Mouse (Mus musculus) spleen, adult 18-20 months (tissue): ENCODE results near the gene Ttbk2.
A peak's percentile ranks its signal among the peaks of the same experiment; 100 is the strongest.

Source experiments
- DNase-seq, 2 experiments: peaks; one replicate each; pipeline ENCODE4 v3.0.0; 2022; ENCODE audit warnings: mixed read lengths in 2 of 2

The Ttbk2 gene

DNA sequence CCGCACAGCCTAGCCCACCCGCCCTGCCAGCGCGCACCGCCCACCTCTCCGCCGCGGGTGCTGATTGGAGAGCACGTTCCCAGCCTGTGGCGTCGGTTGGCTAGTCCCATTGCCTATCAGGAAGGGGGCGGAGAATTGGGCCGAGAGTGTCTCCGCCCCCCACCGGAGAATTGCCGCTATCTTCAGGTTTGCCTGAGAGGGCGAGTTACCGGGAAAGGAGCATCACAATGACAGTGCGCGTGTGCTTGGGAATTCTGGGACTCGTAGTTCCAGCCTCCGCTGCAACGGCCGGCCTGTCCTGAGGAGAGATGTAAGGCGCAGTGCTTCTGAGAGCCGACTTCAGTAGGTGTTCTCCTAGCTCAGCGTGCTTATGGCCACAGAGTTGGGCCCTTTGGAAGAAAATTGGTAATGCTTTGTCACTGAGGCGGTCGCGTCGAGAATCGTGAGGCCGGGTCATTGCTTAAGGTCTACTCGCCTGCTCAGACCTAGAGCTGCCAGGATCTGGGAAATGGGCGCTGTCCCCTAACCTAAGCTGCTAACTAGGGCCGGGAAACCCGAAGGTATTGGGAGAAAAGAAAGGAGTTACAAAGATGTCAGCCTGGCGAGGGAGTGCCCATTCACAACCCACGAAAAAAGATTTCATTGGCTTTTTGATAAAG lies at the start of gene Ttbk2:
Ttbk2 (minus strand) TSS at position 181 of the 659 bp plus-strand sequence.
- peak; percentile 92 to 97 for DNase-seq

DNA sequence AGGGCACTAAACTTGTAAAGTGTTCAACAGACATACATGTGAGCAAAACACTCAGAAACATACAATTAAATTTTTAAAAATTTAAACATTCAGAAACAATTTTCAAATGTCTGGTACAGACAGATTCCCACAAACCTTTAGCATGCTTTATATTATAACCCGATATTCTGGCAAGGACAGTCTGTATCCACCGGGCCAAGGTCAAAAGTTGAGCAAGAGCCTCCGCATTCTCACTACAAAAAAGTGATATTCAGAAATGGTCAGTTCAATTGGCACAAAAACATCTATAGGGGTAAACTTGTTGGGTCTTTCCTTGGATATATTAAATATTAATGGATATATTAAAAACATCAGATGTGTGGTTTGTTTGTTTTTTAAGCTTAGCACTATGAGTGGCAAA lies 46.0 kb upstream of the Ttbk2 start:
- no peak for DNase-seq

- no peak for DNase-seq
These were observed 37.2 kb upstream of the Ttbk2 start for GRCm38 (mm10) chr2:120887601-120888000.

DNA sequence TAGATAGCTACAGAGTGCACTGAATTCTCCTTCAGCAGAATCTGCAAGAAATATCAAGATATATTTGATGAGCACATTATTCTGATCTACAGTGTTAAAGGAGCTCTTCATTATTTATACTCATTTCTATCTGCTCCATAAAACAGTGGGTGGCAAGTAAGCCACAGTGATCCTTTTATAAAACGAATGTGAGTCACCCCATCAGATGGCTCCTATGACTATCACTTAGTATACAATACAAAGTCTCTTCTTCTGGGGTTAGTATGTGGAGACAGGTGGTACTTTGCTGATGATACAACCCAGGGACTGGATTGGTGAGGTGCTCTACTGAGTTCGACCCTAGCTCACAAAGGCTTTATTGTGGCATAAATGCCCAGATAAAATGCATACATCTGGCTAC lies 22.8 kb upstream of the Ttbk2 start:
- no peak for DNase-seq

- DNase-seq = no peak
These were observed 21.3 kb upstream of the Ttbk2 start for GRCm38 (mm10) chr2:120871447-120872336.

DNA sequence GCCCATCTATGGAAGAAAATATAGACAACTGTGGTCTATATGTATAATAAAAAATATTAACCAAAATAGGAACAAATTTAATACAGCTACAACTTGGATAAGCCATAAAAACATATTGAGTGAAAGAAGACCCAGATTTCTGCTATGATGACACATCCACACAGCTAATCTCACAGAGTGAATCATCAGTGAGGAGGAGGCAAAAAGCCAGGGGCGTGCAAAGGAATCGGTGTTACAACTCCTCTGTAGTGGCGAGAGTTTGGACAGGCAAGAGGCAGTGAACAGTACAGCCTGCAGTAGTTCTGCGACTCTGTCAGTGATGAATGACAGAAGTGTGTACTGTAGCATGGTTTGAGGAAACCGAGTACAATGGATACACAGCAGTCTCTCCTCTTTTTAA lies 16.9 kb upstream of the Ttbk2 start:
- no peak for DNase-seq

DNA sequence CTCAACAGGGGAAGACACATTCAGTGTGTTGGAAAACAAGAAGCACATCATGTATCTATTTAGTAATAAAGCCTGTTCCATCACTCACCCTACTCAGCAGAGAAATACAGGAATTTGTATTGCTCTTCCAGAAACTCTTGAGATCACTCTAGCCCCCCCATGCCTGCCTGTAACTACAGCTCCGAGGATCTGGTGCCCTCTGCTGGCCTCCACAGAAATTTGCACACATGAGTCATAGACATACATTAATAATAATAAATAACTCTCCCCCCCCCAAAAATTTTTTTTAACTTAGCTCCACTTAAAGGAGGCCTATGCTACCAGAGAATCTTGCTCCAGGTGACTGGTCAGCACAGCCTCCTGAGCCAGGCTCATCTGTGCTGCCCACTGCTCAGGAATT lies 16.2 kb upstream of the Ttbk2 start:
- peak in 1 of 2 experiments; percentile 45 for DNase-seq

DNA sequence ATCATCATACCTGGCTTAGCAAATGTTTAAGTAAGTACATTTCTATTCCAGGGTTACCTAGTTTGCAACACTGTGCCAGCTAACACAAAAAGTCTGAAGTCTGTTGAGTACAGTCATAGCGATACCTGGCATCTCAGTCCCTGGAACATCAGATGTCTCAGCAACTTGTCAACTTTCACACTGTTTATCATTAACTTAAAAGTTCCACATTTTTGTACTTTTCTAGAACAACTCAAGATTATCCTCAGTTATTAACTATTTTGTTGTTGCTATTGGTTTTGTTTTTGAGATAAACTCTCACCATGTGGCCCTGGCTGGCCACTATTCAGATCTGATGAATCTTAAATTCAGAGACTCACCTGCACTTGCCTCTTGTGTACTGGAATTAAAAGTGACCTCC lies 13.0 kb upstream of the Ttbk2 start:
- DNase-seq = no peak

- DNase-seq = no peak
These were observed 10.3 kb upstream of the Ttbk2 start for GRCm38 (mm10) chr2:120860699-120861098.

GRCm38 (mm10) chr2:120858131-120858530 lies 7.7 kb upstream of the Ttbk2 start:
- no peak for DNase-seq

DNA sequence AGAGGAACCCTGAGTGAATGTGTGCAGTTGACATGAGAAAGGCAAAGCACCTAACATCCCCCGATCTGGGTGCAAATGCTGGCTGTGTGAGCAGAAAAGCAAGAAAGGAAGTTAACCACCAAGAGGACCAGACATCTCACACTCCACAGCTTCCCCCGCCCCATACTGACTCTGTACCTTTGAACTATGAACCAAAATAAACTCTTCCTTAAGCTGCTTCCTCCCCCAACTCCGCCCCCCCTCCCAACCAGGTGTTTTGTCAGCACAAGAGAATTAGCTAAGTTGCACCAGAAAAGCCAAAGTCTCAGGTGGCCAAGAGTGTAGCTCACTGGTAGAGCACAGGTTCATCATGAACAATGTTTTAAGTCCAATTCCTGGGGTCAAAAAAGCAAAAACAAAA lies 2.7 kb upstream of the Ttbk2 start:
- no peak for DNase-seq

- no peak for DNase-seq
These were observed 2.2 kb upstream of the Ttbk2 start for GRCm38 (mm10) chr2:120852626-120853025.

DNA sequence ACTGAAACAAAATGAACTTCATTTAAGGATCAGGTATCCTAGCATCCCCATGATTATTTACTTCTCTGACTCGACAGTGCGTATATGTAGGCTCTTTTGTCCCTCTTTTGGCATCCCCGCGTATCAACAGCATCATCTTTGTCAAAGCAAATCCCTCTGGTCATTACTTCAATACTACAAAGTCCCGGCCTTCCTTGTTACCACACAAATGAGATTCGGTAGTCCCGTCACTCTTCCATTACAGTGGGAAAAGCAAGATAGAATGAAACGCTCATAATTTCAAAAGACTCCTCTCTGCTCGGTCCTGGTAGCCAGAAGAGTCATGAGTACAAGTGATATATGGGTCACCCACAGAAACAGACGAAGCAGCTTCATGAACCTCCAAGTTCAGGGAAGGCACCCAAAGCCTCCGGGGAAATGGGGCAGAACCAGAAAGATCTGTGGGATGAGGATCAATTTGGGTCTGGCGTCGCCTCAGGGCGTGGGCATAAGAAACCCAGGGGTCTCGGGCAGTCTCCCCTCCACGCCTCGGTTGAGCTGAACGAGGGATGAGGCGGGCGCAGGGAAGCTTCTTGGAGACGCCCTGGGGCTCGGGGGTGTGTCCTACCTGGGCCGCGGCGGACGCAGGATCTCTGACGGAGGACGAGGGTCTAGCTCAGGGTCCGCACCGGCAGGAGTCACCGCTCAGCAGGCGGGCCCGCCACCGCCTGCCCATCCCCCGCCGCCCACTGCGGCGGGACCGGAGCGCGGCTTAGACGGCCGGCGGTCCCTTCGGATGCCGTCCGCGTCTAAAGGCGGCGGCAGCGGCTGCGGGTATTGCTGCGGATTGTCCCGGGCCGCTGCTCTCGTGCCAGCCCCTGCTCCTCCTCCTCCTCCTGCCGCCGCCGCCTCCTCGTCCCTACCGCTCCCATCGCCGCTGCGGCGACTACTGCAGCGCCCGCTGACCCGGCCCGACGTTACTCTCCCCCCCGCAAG lies 668 bp downstream of the Ttbk2 start, which contains the start of gene Cdan1:
Cdan1 (minus strand) TSS at position 680 of the 975 bp plus-strand sequence.
- no peak for DNase-seq

DNA sequence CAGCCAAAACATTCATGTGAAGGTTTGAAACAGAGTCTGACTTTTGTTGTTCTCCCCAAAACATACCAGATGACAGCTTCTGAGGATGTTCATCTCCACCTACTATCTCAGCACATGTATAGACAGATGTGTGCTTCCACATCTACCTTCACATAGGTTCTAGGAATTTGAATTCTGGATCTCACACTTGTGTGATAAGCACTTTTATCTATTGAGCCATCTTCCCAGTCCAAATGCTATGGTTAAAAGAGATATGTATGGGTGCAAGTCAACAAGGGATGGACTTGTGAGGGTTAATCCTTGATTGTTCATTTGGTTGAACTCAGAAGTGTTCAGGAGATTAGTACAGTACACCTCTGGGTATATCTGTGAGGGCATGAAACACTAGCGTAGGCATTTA lies 5.1 kb downstream of the Ttbk2 start:
- no peak for DNase-seq

GRCm38 (mm10) chr2:120843990-120844389 lies 6.4 kb downstream of the Ttbk2 start:
- DNase-seq = no peak

DNA sequence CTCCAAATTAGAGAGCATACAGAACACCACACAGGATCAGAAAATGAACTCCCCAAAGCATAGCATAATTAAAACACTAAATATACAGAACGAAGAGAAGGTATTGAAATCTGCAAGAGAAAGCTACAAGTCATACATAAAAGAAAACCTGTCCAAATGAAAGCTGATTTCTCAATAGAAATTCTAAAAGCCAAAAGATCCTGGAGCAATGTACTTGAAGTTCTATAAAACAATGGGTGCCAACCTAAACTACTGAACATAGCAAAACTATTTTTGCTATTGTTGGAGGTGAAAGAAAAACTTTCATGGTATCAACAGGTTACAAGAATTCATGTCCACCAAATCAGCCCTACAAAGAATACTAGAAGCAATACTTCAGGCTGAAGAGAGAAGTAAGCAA lies 9.2 kb downstream of the Ttbk2 start:
- no peak for DNase-seq

DNA sequence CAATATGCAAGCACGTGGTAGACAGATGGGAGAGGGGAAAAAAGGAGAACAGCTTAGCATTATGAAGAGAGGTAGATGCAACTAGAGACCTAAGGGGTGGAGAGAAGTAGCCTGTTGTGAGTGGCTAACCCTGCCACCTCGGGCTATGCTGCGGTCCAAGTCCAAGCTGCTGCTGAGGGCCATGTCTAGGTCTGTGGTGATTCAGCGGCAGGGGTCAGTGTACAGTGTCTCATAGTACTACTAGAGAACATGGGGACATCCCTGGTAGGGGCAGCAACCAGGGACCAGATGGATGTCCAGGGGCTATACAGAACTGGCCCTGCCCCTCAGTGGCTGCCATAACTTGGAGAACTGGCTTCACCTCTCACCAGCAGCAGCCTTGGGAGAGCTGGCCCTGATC lies 15.2 kb downstream of the Ttbk2 start:
- no peak for DNase-seq

DNA sequence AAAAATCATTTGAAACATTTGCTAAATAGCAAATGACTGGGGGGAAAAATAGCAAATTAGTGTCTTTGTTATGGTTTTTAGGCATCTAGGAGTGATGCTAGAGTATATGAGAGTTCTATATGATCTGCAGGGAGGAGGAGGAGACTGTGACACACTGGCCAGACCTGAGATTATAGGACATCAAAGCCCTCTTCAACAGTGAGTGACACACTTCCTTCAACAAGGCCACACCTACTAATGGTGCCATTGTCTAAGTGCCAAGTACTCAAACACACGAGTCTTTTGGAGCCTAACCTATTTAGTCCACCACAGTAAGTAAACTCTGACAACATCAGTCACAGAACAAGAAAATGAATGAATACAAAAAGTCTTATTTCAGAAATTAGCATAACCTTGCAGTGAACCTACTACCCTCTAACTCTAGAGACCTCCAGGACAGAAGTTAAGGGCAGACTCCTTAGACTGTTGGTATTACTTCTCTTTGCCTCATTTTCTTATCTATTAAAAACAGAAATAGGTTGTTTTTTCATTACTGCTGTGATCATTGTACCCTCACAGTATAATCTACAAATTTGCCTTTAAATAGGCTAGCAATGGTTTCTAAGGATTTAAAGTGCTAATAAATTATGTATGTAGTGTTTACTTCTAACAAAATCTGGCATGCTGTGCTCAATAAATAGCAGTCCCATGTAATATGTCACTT lies 23.3 kb downstream of the Ttbk2 start:
- no peak for DNase-seq

DNA sequence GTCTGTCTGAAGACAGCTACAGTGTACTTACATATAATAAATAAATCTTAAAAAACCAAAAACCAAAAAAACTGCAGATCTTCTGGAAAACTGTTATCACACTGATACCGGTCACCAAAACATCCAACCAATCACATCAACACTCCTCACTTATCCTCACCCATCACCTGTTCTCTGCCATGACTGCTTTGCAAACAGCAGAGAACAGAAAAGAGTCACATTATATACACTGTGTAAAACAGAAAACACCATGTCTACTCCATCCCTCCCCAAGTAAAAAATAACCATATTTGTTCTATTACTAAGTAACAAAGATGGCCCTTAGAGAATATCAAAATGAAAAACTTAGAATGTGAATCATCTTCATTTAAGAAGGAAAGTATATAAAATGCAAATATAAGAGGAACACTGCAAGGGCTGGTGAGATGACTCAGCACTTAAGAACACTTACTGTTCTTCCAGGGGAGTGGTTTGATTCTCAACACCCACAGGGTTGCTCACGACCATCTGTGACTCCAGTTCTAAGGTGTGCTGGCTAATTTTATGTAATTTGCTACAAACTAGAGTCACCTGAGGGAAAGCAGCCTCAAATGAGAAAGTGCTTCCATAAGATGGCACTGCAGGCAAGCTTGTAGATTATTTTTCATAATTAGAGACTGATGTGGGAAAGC lies 80.0 kb downstream of the Ttbk2 start:
- no peak for DNase-seq

DNA sequence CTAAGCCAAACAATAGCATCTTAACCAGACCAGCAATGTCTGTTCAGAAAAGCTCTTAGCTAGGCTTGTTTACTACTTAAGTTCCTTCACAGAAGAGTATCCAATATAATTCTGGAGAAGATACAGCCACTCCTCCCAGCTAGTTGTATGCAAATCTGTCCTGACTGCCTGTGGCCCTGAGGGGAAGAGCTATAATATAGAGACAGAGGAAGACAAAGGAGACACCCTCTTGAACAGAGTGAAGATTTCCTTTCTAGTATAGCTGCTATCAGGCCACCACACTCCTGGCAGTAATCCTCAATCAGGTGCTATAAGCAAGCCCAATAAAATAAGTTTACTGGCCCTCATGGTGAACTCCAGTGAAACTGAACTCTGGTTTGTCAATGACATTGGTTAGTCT lies 88.5 kb downstream of the Ttbk2 start:
- DNase-seq = no peak

GRCm38 (mm10) chr2:120748041-120748440 lies 102.4 kb downstream of the Ttbk2 start:
- no peak for DNase-seq

- DNase-seq = no peak
These were observed 104.9 kb downstream of the Ttbk2 start for GRCm38 (mm10) chr2:120745496-120745895.
